Mouse (Mus musculus): Measurements from ENCODE around the gene Gstp1.

DNA sequence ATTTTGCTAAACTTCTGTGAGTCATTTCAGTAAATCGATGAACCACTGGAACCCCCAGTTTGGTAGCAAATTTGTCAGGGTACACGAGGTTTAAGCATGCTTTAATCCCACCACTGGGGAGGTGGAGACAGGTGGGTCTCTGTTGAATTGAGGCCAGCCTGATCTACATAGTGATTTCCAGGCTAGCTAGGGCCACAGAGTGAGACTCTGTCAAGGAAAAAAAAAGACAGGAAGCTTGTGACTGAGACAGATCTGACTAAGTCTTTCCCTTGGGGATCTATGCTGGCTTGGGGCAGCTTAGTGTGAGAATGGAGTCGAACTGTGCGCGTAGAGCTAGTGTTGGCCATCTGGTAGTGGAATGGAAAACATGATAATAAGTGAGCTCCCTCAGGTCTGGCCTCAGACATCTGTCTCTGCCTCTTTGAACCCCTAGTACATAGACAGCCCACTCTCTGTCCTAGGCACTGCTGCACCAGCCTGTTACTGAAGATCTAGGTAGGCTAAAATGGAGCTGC, 14.8 kb upstream of the Gstp1 start:
- TF ChIP-seq CTCF (IDR thresholded peaks at IDR 0.05; ENCODE audit: control insufficient read depth, insufficient read depth, insufficient replicate concordance, low read depth, low read length): no peak
- TF ChIP-seq POLR2A (IDR thresholded peaks at IDR 0.05; ENCODE audit: control insufficient read depth, low read depth, low read length): no peak
